In the genomic region with DNA sequence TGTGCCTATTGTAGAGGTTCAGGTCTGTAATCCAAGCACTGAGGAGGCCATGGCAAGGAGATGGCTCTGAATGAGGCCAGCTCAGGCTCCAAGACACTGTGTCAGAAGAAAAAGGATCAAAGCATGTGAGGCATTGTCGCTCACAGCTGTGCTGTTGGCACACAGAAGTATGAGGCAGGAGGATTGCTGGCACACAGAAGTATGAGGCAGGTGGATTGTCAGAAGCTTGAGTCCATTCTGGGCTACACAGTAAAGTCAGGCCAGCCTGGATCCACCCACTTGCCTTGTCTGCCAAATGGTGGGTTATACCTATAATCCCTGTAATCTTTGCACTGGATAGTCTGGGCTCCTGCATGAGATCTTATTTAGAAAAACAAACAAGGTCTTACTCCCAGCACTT, we compare ENCODE assay signal across 24 mouse cellular contexts. TPM values are rescaled to one million over a fixed set of nuclear protein-coding genes. Genes with fewer than 3 reads are reported as not detected.
DNase-seq lines count a peak whose midpoint lies in the region; ATAC-seq and TF ChIP-seq lines count a peak whose summit lies in the region.
"Had no signal": no experiment of that assay in that cellular context is flagged by ENCODE, and none has a peak within 500 bp of the region (broad histone marks: within the 10 kb centered on the region; RNA-seq: fewer than 3 reads in every experiment).

No protein-coding gene starts in this region.

- H3K27ac ChIP-seq in embryonic facial prominence, embryonic 13.5 days: no peak overlapping the region
- H3K27ac ChIP-seq in embryonic facial prominence, embryonic 10.5 days (replicated peaks): no peak overlapping the region
- no peak overlapping the region for H3K27ac ChIP-seq in forebrain, embryonic 14.5 days (ENCODE audit: low read depth, low read length)
- no peak overlapping the region for H3K27ac ChIP-seq in forebrain, embryonic 11.5 days (ENCODE audit: low read depth, low read length)
- H3K27ac ChIP-seq: gastrocnemius, adult 2 months; heart, embryonic 15.5 days; hindbrain, embryonic 10.5 days; hindbrain, embryonic 13.5 days; intestine, embryonic 15.5 days had no signal

- no peaks in the 10 kb centered on the region for H3K4me1 ChIP-seq in embryonic facial prominence, embryonic 13.5 days
- no peaks in the 10 kb centered on the region for H3K4me1 ChIP-seq in embryonic facial prominence, embryonic 10.5 days
- H3K4me1 ChIP-seq in forebrain, embryonic 14.5 days (ENCODE audit: control insufficient read depth, insufficient read depth, low read length): no peaks in the 10 kb centered on the region
- H3K4me1 ChIP-seq in forebrain, embryonic 11.5 days (replicated peaks; ENCODE audit: control insufficient read depth, insufficient read depth, low read length): no peaks in the 10 kb centered on the region
- H3K4me1 ChIP-seq: heart, embryonic 12.5 days; heart, embryonic 15.5 days; hindbrain, embryonic 10.5 days; hindbrain, embryonic 13.5 days; intestine, embryonic 15.5 days had no signal

- H3K9ac ChIP-seq in embryonic facial prominence, embryonic 13.5 days: 0 out of 2 replicates have a peak overlapping the region, but pooled peaks have one; percentile 27
- H3K9ac ChIP-seq in forebrain, embryonic 14.5 days (ENCODE audit: low read length): no peak overlapping the region
- H3K9ac ChIP-seq in forebrain, embryonic 11.5 days (ENCODE audit: low read length): no peak overlapping the region
- H3K9ac ChIP-seq: heart, embryonic 12.5 days; heart, embryonic 15.5 days; hindbrain, embryonic 13.5 days; intestine, embryonic 15.5 days had no signal

- WGBS in embryonic facial prominence, embryonic 13.5 days: 100% methylated on average over 1 of the region's 1 CpGs
- WGBS in embryonic facial prominence, embryonic 10.5 days: 95% methylated on average over 1 of the region's 1 CpGs
- WGBS in forebrain, embryonic 14.5 days: 96% methylated on average over 1 of the region's 1 CpGs
- WGBS in forebrain, embryonic 11.5 days: 90% methylated on average over 1 of the region's 1 CpGs

- no peak for TF ChIP-seq POLR2A in brain, embryonic 14.5 days (IDR thresholded peaks at IDR 0.05; ENCODE audit: borderline replicate concordance, extremely low read depth, insufficient read depth, insufficient read length, poor library complexity, severe bottlenecking)

- no peak for DNase-seq in embryonic facial prominence, embryonic 10.5 days (ENCODE audit: low spot score)
- DNase-seq in forebrain, embryonic 14.5 days (ENCODE audit: low spot score): peak; percentile 9
- DNase-seq in forebrain, embryonic 11.5 days (ENCODE audit: low spot score): no peak
- DNase-seq in brain, embryonic 14.5 days (ENCODE audit: low read depth): peak; percentile 41
- no peak for DNase-seq in frontal cortex, postnatal 10 days (ENCODE audit: low spot score in 2 of 2)
- DNase-seq: adrenal gland, adult 2 months; adrenal gland, postnatal 14 days; cerebellum, adult 8-10 months; gastrocnemius, adult 2 months; gastrocnemius, postnatal 14 days; heart, adult 11 months; heart, postnatal 10 days; heart, postnatal 36 days; kidney, adult 11 months; kidney, adult 8-10 months had no signal

- no peak overlapping the region for H3K4me3 ChIP-seq in embryonic facial prominence, embryonic 13.5 days
- H3K4me3 ChIP-seq in embryonic facial prominence, embryonic 10.5 days: no peak overlapping the region
- no peak overlapping the region for H3K4me3 ChIP-seq in forebrain, embryonic 14.5 days (ENCODE audit: low read depth, low read length)
- H3K4me3 ChIP-seq in forebrain, embryonic 11.5 days (ENCODE audit: low read depth, low read length): no peak overlapping the region
- H3K4me3 ChIP-seq: gastrocnemius, adult 2 months; heart, embryonic 12.5 days; heart, embryonic 15.5 days; hindbrain, embryonic 10.5 days; hindbrain, embryonic 13.5 days; intestine, embryonic 15.5 days had no signal

- H3K36me3 ChIP-seq in embryonic facial prominence, embryonic 13.5 days: peaks cover 98% of the 10 kb centered on the region
- peaks cover 99% of the 10 kb centered on the region for H3K36me3 ChIP-seq in embryonic facial prominence, embryonic 10.5 days (replicated peaks)
- peaks cover 97% of the 10 kb centered on the region for H3K36me3 ChIP-seq in forebrain, embryonic 14.5 days (ENCODE audit: control insufficient read depth, insufficient read depth, low read length)
- peaks cover 26% of the 10 kb centered on the region; the same call in 1 of the 2 replicates for H3K36me3 ChIP-seq in forebrain, embryonic 11.5 days (ENCODE audit: control insufficient read depth, insufficient read depth, low read length)

- no peaks in the 10 kb centered on the region for H3K27me3 ChIP-seq in embryonic facial prominence, embryonic 13.5 days
- no peaks in the 10 kb centered on the region for H3K27me3 ChIP-seq in embryonic facial prominence, embryonic 10.5 days (replicated peaks; ENCODE audit: low read depth, poor library complexity, severe bottlenecking)
- no peaks in the 10 kb centered on the region for H3K27me3 ChIP-seq in forebrain, embryonic 14.5 days (replicated peaks; ENCODE audit: control insufficient read depth, insufficient read depth, low read length)
- H3K27me3 ChIP-seq in forebrain, embryonic 11.5 days (ENCODE audit: control insufficient read depth, insufficient read depth, low read length): no peaks in the 10 kb centered on the region
- H3K27me3 ChIP-seq: heart, embryonic 12.5 days; heart, embryonic 15.5 days; hindbrain, embryonic 13.5 days; intestine, embryonic 15.5 days had no signal

- no peak overlapping the region for H3K4me2 ChIP-seq in embryonic facial prominence, embryonic 13.5 days
- H3K4me2 ChIP-seq in forebrain, embryonic 14.5 days (ENCODE audit: low read length): no peak overlapping the region
- no peak overlapping the region for H3K4me2 ChIP-seq in forebrain, embryonic 11.5 days (ENCODE audit: low read depth, low read length, severe bottlenecking)
- H3K4me2 ChIP-seq: heart, embryonic 12.5 days; heart, embryonic 15.5 days; hindbrain, embryonic 13.5 days; intestine, embryonic 15.5 days had no signal

- H3K9me3 ChIP-seq in embryonic facial prominence, embryonic 13.5 days: no peaks in the 10 kb centered on the region
- H3K9me3 ChIP-seq in embryonic facial prominence, embryonic 10.5 days: no peaks in the 10 kb centered on the region
- H3K9me3 ChIP-seq in forebrain, embryonic 14.5 days (replicated peaks; ENCODE audit: control insufficient read depth, low read length): no peaks in the 10 kb centered on the region
- H3K9me3 ChIP-seq in forebrain, embryonic 11.5 days (ENCODE audit: control insufficient read depth, low read length): no peaks in the 10 kb centered on the region
- H3K9me3 ChIP-seq: heart, embryonic 12.5 days; heart, embryonic 15.5 days; hindbrain, embryonic 10.5 days; hindbrain, embryonic 13.5 days; intestine, embryonic 15.5 days had no signal

- no peak for ATAC-seq in embryonic facial prominence, embryonic 13.5 days (ENCODE audit: insufficient number of reproducible peaks, insufficient read depth, low FRiP score, low TSS enrichment, low read depth)
- ATAC-seq in forebrain, embryonic 14.5 days: no peak
- ATAC-seq in forebrain, embryonic 11.5 days (replicated peaks; ENCODE audit: low FRiP score): no peak
- ATAC-seq: CD4-positive, CD25-positive, alpha-beta regulatory T cell, adult 4 months; forebrain, embryonic 16.5 days; hindbrain, embryonic 16.5 days; intestine, embryonic 15.5 days had no signal

- no peak for TF ChIP-seq CTCF in brain, embryonic 14.5 days (IDR thresholded peaks at IDR 0.05; ENCODE audit: borderline replicate concordance, extremely low read depth, insufficient read depth, insufficient read length)

RNA-seq across cellular contexts. Expression of gene Odf2, which starts 9.1 kb away (rescaled TPM):
- 79.8 and 85.3 TPM in 2 replicates for polyA plus RNA-seq in embryonic facial prominence, embryonic 13.5 days (2015; fragmentation: Nextera tagmentation; extraction: Ambion mirVana)
- 102 and 111 TPM in 2 replicates for polyA plus RNA-seq in embryonic facial prominence, embryonic 10.5 days (2016; fragmentation: Nextera tagmentation; extraction: Ambion mirVana)
- polyA plus RNA-seq in forebrain, embryonic 14.5 days (2014; fragmentation: Nextera tagmentation; extraction: Ambion mirVana): 36.4 and 43.6 TPM in 2 replicates
- 118 and 132 TPM in 2 replicates for polyA plus RNA-seq in forebrain, embryonic 11.5 days (2014; fragmentation: Nextera tagmentation; extraction: Ambion mirVana)
- polyA plus RNA-seq in brain, embryonic 14.5 days (2012; rRNA removed): 72.4 and 100 TPM in 2 replicates

RNA-seq across cellular contexts. Expression of gene Cercam, which starts 29.1 kb away (rescaled TPM):
- 29.6 and 29.7 TPM in 2 replicates for polyA plus RNA-seq in embryonic facial prominence, embryonic 13.5 days (2015; fragmentation: Nextera tagmentation; extraction: Ambion mirVana)
- 12.3 and 19.2 TPM in 2 replicates for polyA plus RNA-seq in embryonic facial prominence, embryonic 10.5 days (2016; fragmentation: Nextera tagmentation; extraction: Ambion mirVana)
- 3.1 and 3.9 TPM in 2 replicates for polyA plus RNA-seq in forebrain, embryonic 14.5 days (2014; fragmentation: Nextera tagmentation; extraction: Ambion mirVana)
- 13.3 and 14.1 TPM in 2 replicates for polyA plus RNA-seq in forebrain, embryonic 11.5 days (2014; fragmentation: Nextera tagmentation; extraction: Ambion mirVana)
- polyA plus RNA-seq in brain, embryonic 14.5 days (2012; rRNA removed): 24.8 and 39.2 TPM in 2 replicates

RNA-seq across cellular contexts. Expression of gene Gle1, which starts 37.1 kb away (rescaled TPM):
- 70.1 and 76.8 TPM in 2 replicates for polyA plus RNA-seq in embryonic facial prominence, embryonic 13.5 days (2015; fragmentation: Nextera tagmentation; extraction: Ambion mirVana)
- 78.1 and 79.6 TPM in 2 replicates for polyA plus RNA-seq in embryonic facial prominence, embryonic 10.5 days (2016; fragmentation: Nextera tagmentation; extraction: Ambion mirVana)
- 54.0 and 63.3 TPM in 2 replicates for polyA plus RNA-seq in forebrain, embryonic 14.5 days (2014; fragmentation: Nextera tagmentation; extraction: Ambion mirVana)
- 68.0 and 69.8 TPM in 2 replicates for polyA plus RNA-seq in forebrain, embryonic 11.5 days (2014; fragmentation: Nextera tagmentation; extraction: Ambion mirVana)
- 51.6 and 58.0 TPM in 2 replicates for polyA plus RNA-seq in brain, embryonic 14.5 days (2012; rRNA removed)

Comparison
In these comparisons a context has a peak if more than half of its experiments do, and no peak if none do; other contexts are left out.
1. DNase-seq: peak in forebrain, embryonic 14.5 days (single experiment) and brain, embryonic 14.5 days (single experiment); none in embryonic facial prominence, embryonic 10.5 days (single experiment), forebrain, embryonic 11.5 days (single experiment) and frontal cortex, postnatal 10 days (0 of 2).